Mouse (Mus musculus) spleen, embryonic (tissue): ENCODE results near the gene Fem1a.
"Not testable (repeated sequence)": the region's sequence is repeated elsewhere in the genome, so short reads cannot be mapped to it uniquely, and the experiment has no call there.

Experiments used
- CTCF ChIA-PET: fragments of 350-600 bp; sonication (Branson Sonifier 250); formaldehyde crosslinking; loops from one replicate; lab custom pipeline; 2022; lab: Charles Lee

Gene Fem1a

DNA sequence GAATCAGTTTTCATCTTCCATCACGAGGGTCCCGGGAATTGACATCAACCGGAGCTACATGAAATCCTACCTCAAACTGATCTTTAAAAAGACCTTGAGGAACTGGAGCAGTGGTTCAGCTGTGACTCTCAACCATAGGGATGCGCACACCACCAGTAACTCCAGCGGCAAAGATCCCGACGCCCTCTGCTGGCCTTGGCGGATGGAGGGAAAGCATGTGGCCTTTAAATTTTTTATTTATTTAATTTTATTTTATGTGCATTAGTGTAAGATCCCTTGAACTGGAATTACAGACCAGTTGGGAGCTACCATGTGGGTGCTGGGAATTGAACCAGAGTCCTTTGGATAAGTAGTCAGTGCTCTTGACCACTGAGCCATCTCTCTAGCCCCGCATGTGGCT lies 1.2 kb upstream of the Fem1a start:
- CTCF ChIA-PET: interaction anchor here (1.2 kb wide), 1 partner anchor 15 kb away, joined by 5 read pairs; no protein-coding TSS in a partner anchor

- CTCF ChIA-PET: interaction anchor here (0.5 to 1.2 kb wide), 2 partner anchors 14 to 1072 kb away, joined by 3 to 5 read pairs; no protein-coding TSS in a partner anchor
These were observed 759 bp upstream of the Fem1a start for GRCm38 (mm10) chr17:56255863-56256238.

DNA sequence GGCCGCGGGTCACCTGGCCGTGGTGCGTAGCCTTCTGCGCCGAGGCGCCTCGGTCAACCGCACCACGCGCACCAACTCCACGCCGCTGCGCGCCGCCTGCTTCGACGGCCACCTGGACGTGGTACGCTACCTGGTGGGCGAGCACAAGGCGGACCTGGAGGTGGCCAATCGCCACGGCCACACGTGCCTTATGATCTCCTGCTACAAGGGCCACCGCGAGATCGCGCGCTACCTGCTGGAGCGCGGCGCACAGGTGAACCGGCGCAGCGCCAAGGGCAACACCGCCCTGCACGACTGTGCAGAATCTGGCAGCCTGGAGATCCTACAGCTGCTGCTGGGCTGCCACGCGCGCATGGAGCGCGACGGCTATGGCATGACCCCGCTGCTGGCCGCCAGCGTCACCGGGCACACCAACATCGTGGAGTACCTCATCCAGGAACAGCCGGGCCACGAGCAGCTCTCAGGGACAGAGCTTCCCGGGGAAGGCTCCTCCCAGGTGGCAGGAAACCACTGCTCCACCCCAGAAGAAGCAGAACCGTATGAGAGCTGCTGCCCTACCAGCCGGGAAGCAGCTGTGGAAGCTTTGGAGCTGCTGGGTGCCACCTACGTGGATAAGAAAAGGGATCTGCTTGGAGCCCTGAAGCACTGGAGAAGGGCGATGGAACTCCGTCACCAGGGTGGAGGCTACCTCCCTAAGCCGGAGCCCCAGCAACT lies 728 bp downstream of the Fem1a start:
- CTCF ChIA-PET: no interaction called here

DNA sequence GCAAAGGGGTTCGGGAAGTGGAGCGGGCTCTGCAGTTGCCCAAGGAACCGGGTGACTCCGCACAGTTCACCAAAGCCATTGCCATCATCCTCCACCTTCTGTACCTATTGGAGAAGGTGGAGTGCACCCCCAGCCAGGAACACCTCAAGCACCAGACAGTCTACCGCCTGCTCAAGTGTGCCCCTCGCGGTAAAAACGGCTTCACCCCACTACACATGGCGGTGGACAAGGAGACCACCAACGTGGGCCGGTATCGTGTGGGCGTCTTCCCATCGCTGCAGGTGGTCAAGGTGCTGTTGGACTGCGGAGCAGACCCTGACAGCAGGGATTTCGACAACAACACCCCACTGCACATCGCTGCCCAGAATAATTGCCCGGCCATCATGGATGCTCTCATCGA lies 1.7 kb downstream of the Fem1a start:
- CTCF ChIA-PET: not testable (repeated sequence)

DNA sequence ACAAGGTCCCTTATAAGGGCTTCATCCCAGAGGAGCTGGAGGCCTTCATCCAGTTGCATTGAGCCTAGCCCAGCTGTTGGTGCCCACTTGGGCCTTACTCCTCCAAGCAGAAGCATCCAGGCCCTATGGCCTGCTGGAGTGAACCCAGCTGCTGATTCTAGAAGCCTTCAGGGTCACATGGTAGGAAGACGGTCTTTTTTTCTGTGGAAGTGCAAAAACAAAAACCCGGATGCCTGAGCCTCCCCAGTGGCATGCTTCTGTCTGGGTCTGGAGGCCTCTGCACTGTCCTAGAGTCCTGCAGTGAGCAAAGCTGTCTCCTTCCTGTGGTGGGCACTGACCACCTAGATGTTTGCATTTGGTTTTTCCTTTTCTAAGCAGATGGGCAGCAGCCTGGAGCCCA lies 2.2 kb downstream of the Fem1a start:
- CTCF ChIA-PET: interaction anchor here (0.6 kb wide), 1 partner anchor 216 kb away, joined by 3 read pairs; no protein-coding TSS in a partner anchor

GRCm38 (mm10) chr17:56259301-56260037 lies 2.9 kb downstream of the Fem1a start:
- CTCF ChIA-PET: interaction anchor here (0.6 kb wide), 1 partner anchor 215 kb away, joined by 3 read pairs; no protein-coding TSS in a partner anchor

- CTCF ChIA-PET: no interaction called here
These were observed 4.6 kb downstream of the Fem1a start for GRCm38 (mm10) chr17:56261166-56261565.

DNA sequence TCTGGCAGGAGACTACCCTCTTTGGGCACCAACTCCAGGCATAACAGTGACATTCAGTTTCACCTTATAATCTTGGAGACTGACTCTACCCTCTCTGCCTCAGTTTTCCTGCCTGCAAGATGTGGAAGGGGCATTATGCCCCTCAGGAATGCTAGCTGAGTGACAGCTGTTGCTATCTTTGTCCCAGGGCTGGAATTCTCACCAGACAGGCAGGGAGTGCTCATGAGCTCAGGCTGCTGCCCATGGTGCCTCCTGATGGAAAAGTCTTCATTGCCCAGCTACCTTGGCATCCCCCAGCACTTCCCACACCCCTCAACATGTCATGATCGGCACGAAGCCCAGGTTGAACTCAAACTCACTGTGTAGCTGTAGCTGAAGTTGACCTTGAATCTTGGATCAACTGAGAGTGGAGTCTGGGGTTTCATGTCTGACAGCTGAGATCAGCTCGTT lies 6.1 kb downstream of the Fem1a start:
- CTCF ChIA-PET: interaction anchor here (0.5 to 0.7 kb wide), 2 partner anchors 13 to 270 kb away, joined by 3 to 11 read pairs; no protein-coding TSS in a partner anchor

- CTCF ChIA-PET: interaction anchor here (0.7 to 1.1 kb wide), 3 partner anchors 15 to 501 kb away, joined by 3 to 15 read pairs (median 12); no protein-coding TSS in a partner anchor
These were observed 7.4 kb downstream of the Fem1a start for GRCm38 (mm10) chr17:56264020-56264419.

- CTCF ChIA-PET: interaction anchor here (1.1 kb wide), 1 partner anchor 14 kb away, joined by 12 read pairs; no protein-coding TSS in a partner anchor
These were observed 8.4 kb downstream of the Fem1a start for GRCm38 (mm10) chr17:56265011-56265410.

- CTCF ChIA-PET: no interaction called here
These were observed 9.3 kb downstream of the Fem1a start for GRCm38 (mm10) chr17:56265869-56266268.

- CTCF ChIA-PET: interaction anchor here (0.5 to 0.8 kb wide), 2 partner anchors 38 to 105 kb away, joined by 4 to 18 read pairs; no protein-coding TSS in a partner anchor
These were observed 9.7 kb downstream of the Fem1a start for GRCm38 (mm10) chr17:56266271-56266670.

DNA sequence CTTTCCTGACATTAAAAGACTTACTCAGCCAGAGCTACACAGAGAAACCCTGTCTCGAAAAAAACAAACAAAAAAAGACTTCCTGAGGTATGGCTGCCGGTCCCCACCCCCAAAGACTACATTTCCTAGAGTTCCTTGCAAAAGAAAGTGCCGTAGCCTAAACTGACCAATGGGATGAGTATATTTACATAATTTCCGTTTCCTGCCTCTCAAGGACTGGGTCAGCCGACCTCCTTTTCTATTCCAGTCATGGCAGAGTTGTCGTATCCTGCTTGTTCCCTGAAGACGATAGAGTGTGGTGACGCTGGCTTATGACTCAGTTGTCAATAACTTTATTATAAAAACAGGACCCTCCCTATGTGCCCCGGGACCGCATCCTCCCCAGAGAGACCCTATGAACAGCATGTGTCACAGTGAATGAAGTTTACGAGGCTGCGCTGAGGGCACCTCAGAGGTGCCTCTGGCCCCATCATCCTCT lies 12.6 kb downstream of the Fem1a start:
- CTCF ChIA-PET: interaction anchor here (1.5 kb wide), 1 partner anchor 14 kb away, joined by 5 read pairs; no protein-coding TSS in a partner anchor

- CTCF ChIA-PET: interaction anchor here (1.5 kb wide), 1 partner anchor 14 kb away, joined by 5 read pairs; no protein-coding TSS in a partner anchor
These were observed 13.1 kb downstream of the Fem1a start for GRCm38 (mm10) chr17:56269741-56270140.

DNA sequence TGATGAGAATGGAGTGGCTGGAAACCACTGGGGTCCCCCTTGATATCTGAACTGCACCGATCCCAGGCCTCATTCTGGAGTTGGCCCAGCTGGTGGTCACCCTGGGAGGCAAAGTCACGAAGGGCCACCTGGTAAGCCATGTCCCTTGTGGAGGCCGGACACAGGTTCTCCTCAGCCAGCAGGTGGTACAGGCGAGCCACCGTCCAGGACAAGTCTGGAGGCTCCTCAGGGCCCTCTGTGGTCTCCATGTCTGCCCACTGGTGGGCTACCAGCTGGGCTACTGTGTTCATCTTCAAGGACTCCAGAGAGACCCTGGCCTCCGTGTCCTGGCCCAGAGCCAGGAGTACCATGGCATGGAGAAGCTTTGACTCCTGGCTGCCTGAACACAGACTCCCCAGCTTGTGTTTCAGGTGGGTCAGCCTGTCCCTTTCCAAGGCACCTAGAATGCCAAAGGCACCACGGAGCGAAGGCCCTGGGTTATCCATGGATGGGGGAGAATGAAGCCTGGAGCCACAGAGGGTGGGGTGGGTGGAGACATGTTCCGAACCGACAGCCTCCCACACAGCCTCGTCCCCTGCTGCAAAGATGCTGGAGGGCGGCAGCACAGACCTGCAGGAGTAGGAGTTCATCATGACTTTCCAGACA lies 15.1 kb downstream of the Fem1a start:
- CTCF ChIA-PET: no interaction called here

DNA sequence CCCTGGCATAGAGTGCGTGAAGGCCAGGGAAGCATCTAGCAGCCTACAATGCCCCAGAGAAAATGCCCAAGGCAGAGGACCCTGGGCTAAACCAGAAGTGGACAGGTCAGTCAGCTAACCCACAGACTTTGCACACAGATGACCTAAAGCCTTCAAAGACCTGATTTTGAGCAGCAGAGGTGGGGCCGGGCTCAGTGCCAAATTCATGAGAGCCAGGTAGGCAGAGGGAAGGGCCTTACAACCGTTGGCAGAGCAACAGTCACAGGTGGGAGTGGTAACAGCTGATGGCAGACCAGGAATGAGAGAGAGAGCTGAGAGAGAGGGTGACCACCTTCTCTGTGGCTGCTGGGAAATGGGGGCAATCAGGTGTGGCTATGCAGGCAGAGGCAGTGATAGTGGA lies 16.0 kb downstream of the Fem1a start:
- CTCF ChIA-PET: no interaction called here

DNA sequence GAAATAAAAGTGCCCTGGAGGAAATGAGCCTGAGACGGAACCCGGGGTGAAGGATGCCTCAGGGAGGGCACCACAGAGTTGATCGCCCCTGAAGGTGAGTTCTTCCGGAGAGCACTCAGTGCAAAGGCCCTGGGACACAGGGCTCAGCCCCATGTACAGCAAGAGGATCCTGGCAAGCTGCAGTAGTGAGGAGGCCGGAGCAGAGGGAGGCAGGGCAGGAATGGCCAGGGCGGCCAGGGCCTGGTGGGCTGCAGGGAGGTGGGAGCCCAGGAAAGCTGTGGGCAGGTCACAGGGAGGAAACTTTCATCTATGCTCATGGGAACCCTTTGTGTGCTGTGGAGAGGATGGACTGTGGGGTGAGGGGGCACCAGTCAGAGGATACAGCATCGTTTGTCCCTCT lies 16.9 kb downstream of the Fem1a start:
- CTCF ChIA-PET: no interaction called here

GRCm38 (mm10) chr17:56273986-56274385 lies 17.4 kb downstream of the Fem1a start:
- CTCF ChIA-PET: no interaction called here

DNA sequence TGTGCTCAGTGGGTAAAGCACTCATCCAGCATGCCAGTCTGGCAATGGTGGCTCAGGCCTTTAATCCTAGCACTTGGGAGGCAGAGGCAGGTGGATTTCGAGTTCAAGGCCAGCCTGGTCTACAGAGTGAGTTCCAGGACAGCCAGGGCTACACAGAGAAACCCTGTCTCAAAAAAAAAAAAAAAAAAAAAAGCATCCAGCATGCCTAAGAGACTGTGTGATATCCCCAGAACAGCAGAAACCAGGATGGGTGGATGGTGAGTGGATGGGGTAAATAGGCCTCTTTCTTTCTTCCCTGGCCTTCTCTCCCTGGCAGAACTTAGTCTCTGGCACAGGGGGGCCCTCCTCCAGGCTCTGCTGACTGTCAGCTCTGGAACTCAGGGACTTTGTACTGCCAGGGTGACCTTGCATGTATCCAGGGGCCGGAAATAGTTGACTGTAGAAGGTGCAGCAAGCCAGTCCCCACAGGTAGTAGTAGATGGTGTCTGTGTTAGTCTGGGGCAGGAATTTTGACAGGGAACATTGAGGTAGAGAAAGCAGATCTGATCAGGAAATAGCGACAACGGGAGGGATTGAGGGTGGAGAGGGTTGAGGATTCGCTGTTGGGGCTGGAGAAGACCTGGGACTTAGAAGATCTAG lies 19.4 kb downstream of the Fem1a start:
- CTCF ChIA-PET: no interaction called here

DNA sequence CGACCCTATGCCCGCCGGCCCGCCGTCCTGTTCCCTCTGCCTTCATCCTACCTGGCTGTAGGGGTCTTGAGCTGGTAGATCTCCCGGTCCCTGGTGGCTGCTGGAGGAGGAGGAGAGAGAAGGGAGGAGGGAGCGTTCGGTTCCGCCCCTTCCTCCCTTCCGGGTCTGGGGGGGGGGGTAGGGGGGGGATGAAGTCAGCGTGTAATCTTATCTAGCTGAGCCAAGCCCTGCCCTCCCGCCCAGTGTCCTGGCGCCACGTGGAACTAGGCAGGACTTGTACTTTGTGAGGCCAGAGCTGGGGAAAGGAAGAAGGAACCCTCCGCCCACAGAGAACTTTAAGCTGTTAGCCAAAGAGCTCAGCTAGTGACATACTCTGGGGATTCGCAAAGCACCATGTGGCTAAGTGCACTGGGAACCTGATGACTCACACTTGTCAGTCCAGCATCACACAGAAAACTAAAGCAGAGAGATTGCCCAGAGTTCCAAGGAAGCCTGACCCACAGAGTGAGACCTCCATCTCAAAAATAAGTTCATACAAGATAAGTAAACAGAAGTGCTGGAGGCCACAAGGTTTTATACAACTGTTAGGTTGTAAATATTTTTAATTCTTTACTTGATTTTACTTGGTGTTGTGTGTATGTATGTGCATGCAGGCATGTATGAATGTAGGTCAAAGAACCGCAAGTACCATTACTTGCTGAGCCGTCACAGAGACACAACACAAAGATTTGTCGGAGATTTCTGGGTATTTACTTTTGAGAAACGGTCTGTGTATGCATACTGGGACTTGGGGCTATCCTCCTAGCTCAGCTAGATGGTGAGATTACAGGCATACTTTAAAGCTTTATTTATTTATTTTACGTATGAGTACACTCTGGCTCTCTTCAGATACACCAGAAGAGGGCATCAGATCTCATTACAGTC lies 20.3 kb downstream of the Fem1a start, which contains the start of gene Ticam1:
Gene Ticam1 (minus strand): TSS at position 144 of the 924 bp plus-strand sequence.
- CTCF ChIA-PET: interaction anchor here (0.6 to 1.2 kb wide), 2 partner anchors 14 to 975 kb away, joined by 3 to 5 read pairs; no protein-coding TSS in a partner anchor
